Mouse (Mus musculus): ENCODE data around the gene Mptx2. TPM values are rescaled to one million over a fixed set of nuclear protein-coding genes. Genes with fewer than 3 reads are reported as not detected.

The Mptx2 gene
- polyA plus RNA-seq (2012; ENCODE audit: low replicate concordance) = not detected in 2 replicates

DNA sequence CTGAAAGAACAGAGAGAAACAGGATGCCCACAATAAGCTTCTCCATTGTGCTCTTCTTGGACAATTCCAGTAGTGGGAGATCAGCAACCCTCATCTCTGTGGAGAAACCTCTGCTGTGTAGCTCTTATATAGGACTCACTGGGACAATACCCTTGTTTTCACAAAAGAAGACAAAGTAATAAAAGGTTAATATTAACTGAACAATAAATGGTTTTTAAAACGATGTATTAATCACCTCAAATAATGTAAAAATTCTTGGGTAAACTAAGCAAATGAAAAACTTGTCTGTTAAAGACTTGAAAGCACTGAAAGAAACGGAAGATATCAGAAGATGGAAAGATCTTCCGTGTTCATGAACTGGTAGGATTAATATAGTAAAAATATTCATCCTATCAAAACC, at the start of gene Mptx2:
Gene Mptx2, minus strand, starts transcription at position 101 of the 400 bp plus-strand sequence.

DNA sequence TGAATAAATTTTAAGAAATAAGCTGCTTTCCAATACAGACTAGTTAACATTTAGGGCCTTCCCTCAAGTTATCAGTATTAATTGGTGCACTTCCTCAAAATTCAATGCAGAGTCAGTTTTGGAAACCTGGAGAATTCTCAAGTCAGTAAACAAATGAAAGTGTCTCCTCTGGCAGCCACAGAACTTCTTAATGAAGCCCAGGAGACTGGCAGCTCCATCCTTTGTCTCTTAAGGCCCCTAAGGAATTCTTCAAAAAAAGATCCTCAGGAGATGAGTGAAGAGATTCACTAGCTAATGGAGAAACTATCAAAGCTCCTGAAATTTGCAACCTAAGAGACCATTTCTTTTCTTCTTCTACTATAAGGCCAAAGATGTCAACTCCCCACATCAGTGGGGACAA, 11.9 kb downstream of the Mptx2 start, which contains the start of gene Olfr418:
Gene Olfr418, plus strand, starts transcription at position 301 of the 400 bp plus-strand sequence.

DNA sequence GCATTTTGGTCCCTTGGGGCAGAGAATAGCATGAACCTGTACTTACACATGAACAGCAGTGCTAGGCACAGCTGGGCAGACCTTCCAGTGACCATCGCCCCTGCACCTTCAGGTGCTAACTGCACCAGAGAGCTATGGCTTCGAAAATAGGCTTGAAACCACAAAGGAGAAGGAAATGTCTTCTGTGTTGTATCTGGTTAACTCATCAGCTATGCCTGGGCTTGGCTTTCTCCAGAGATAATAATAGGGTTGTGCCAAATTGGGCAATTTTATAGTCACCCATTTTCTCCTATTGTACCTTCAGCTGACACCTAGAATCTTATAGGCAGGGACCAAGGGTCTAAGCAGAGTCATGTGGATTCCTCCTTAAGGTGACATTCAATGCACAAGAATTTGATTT, 50.5 kb downstream of the Mptx2 start, which contains the start of gene Fcer1a:
Gene Fcer1a, minus strand, starts transcription at position 134 of the 400 bp plus-strand sequence.

Other genes starting within 250 kb of the Mptx2 start
- gene Olfr1408, start 140.4 kb downstream of the Mptx2 start, polyA plus RNA-seq (2012; ENCODE audit: low replicate concordance) = not detected in 2 replicates
- not detected in 2 replicates for gene Olfr1406, start 87.1 kb downstream of the Mptx2 start, polyA plus RNA-seq (2012; ENCODE audit: low replicate concordance)
- not detected in 2 replicates for gene Olfr218, start 80.0 kb downstream of the Mptx2 start, polyA plus RNA-seq (2012; ENCODE audit: low replicate concordance)
- not detected in 2 replicates for gene Olfr1404, start 65.4 kb downstream of the Mptx2 start, polyA plus RNA-seq (2012; ENCODE audit: low replicate concordance)
- 0.16 and 0.47 TPM in 2 replicates for gene Fcer1a, start 50.6 kb downstream of the Mptx2 start, polyA plus RNA-seq (2012; ENCODE audit: low replicate concordance)
- not detected in 2 replicates for gene Olfr418, start 11.8 kb downstream of the Mptx2 start, polyA plus RNA-seq (2012; ENCODE audit: low replicate concordance)
- gene Ackr1, start 56.0 kb upstream of the Mptx2 start, polyA plus RNA-seq (2012; ENCODE audit: low replicate concordance) = 0.12 and 2.1 TPM in 2 replicates
- gene Aim2, start 73.1 kb upstream of the Mptx2 start, polyA plus RNA-seq (2012; ENCODE audit: low replicate concordance) = 3.6 and 7.1 TPM in 2 replicates
- 1.6 and 7.1 TPM in 2 replicates for gene Cadm3, start 89.9 kb upstream of the Mptx2 start, polyA plus RNA-seq (2012; ENCODE audit: low replicate concordance)
- 0.43 and 0.98 TPM in 2 replicates for gene Ifi206, start 213.3 kb upstream of the Mptx2 start, polyA plus RNA-seq (2012; ENCODE audit: low replicate concordance)

All from hematopoietic multipotent progenitor cell, adult 10-12 weeks (in vitro differentiated cells).